Mouse (Mus musculus) left cerebral cortex, postnatal 25 days (tissue): ENCODE results near the gene Drd3. TPM values are rescaled to one million over a fixed set of nuclear protein-coding genes. Genes with fewer than 3 reads are reported as not detected.

Experiments
- DNase-seq, 2 experiments: peaks; one replicate each; pipeline ENCODE4 v3.0.0; 2022; ENCODE audit warnings: low spot score in 2 of 2, mixed read lengths in 1 of 2
- intact Hi-C: fragments of 180-260 bp; cut with DNase I; formaldehyde crosslinking; loops from one replicate; pipeline ENCODE4 v1.15.1; 2025
- total RNA-seq, 2 experiments: library from RNA; stranded (reverse); gene quantifications; 2 replicates each; pipeline ENCODE4 v1.2.3; 2021

Gene Drd3
- total RNA-seq, result 1 to 10 TPM in 1 of 2 experiments, not detected in 1; 3.2 TPM

- no peak for DNase-seq
These were observed at the start of gene Drd3 for GRCm38 (mm10) chr16:43753751-43754150. Gene Drd3 (plus strand): TSS chr16:43754026.

GRCm38 (mm10) chr16:43708335-43709061, 45.3 kb upstream of the Drd3 start:
- DNase-seq, result no peak
- intact Hi-C loops, result no loop called here

More at GRCm38 (mm10) chr16:43753751-43754150, at the start of gene Drd3:
- intact Hi-C loops, result no loop called here

- intact Hi-C loops, result no loop called here
- no peak for DNase-seq
These were observed 44.8 kb upstream of the Drd3 start for GRCm38 (mm10) chr16:43709062-43709413.

GRCm38 (mm10) chr16:43709432-43710133, 44.2 kb upstream of the Drd3 start:
- no peak for DNase-seq
- intact Hi-C loops, result no loop called here

GRCm38 (mm10) chr16:43710134-43710475, 43.7 kb upstream of the Drd3 start:
- no peak for DNase-seq
- intact Hi-C loops, result no loop called here

GRCm38 (mm10) chr16:43710651-43711050, 43.2 kb upstream of the Drd3 start:
- intact Hi-C loops, result no loop called here
- no peak for DNase-seq

- intact Hi-C loops, result no loop called here
- DNase-seq, result no peak
These were observed 42.5 kb upstream of the Drd3 start for GRCm38 (mm10) chr16:43711361-43711760.

- intact Hi-C loops, result no loop called here
- no peak for DNase-seq
These were observed 29.4 kb upstream of the Drd3 start for GRCm38 (mm10) chr16:43724444-43724843.

- no peak for DNase-seq
- intact Hi-C loops, result no loop called here
These were observed 24.2 kb upstream of the Drd3 start for GRCm38 (mm10) chr16:43729506-43730221.

- DNase-seq, result no peak
- intact Hi-C loops, result no loop called here
These were observed 23.5 kb upstream of the Drd3 start for GRCm38 (mm10) chr16:43730281-43730680.

- DNase-seq, result no peak
- intact Hi-C loops, result no loop called here
These were observed 21.3 kb upstream of the Drd3 start for GRCm38 (mm10) chr16:43732496-43732895.

GRCm38 (mm10) chr16:43732900-43733299, 20.9 kb upstream of the Drd3 start:
- no peak for DNase-seq
- intact Hi-C loops, result no loop called here

GRCm38 (mm10) chr16:43737933-43738332, 15.9 kb upstream of the Drd3 start:
- peak; percentile 21 to 48 for DNase-seq

GRCm38 (mm10) chr16:43740936-43741335, 12.9 kb upstream of the Drd3 start:
- intact Hi-C loops, result no loop called here
- no peak for DNase-seq

More at GRCm38 (mm10) chr16:43737933-43738332, 15.9 kb upstream of the Drd3 start:
- intact Hi-C loops, result no loop called here

GRCm38 (mm10) chr16:43748424-43748823, 5.4 kb upstream of the Drd3 start:
- no peak for DNase-seq
- intact Hi-C loops, result no loop called here

GRCm38 (mm10) chr16:43752900-43753299, 926 bp upstream of the Drd3 start:
- intact Hi-C loops, result no loop called here

GRCm38 (mm10) chr16:43772358-43772757, 18.5 kb downstream of the Drd3 start:
- intact Hi-C loops, result no loop called here
- DNase-seq, result no peak

More at GRCm38 (mm10) chr16:43752900-43753299, 926 bp upstream of the Drd3 start:
- DNase-seq, result no peak

- intact Hi-C loops, result no loop called here
- DNase-seq, result no peak
These were observed 18.9 kb downstream of the Drd3 start for GRCm38 (mm10) chr16:43772766-43773165.

GRCm38 (mm10) chr16:43773506-43773905, 19.7 kb downstream of the Drd3 start:
- intact Hi-C loops, result no loop called here
- DNase-seq, result no peak

GRCm38 (mm10) chr16:43776886-43777285, 23.1 kb downstream of the Drd3 start:
- intact Hi-C loops, result no loop called here

GRCm38 (mm10) chr16:43799541-43799940, 45.7 kb downstream of the Drd3 start:
- DNase-seq, result no peak
- intact Hi-C loops, result no loop called here

More at GRCm38 (mm10) chr16:43776886-43777285, 23.1 kb downstream of the Drd3 start:
- no peak for DNase-seq
